Mouse (Mus musculus) hindbrain, embryonic 10.5 days (tissue): ENCODE results near the gene Setd1b. TPM values are rescaled to one million over a fixed set of nuclear protein-coding genes. Genes with fewer than 3 reads are reported as not detected.

Experiments used
- DNase-seq: peaks from one replicate; pipeline ENCODE4 v3.0.0-alpha.2; 2017; ENCODE audit warnings: low spot score
- H3K27ac ChIP-seq: fragments of 300-500 bp; sonication (generic); 2 replicates; pipeline ENCODE4 v1.5.1; 2016; ENCODE audit warnings: mild to moderate bottlenecking, moderate library complexity
- H3K27me3 ChIP-seq: fragments of 300-500 bp; sonication (generic); 2 replicates; pipeline ENCODE4 v1.6.1; 2016; ENCODE audit warnings: mild to moderate bottlenecking; ENCODE audit not compliant: poor library complexity, insufficient read depth, severe bottlenecking
- H3K36me3 ChIP-seq: fragments of 300-500 bp; sonication (generic); 2 replicates; pipeline ENCODE4 v1.6.1; 2016; ENCODE audit warnings: mild to moderate bottlenecking, moderate library complexity
- H3K4me1 ChIP-seq: fragments of 300-500 bp; sonication (generic); replicated peaks from 2 replicates; pipeline ENCODE4 v1.6.1; 2016; ENCODE audit warnings: mild to moderate bottlenecking
- H3K4me3 ChIP-seq: fragments of 300-500 bp; sonication (generic); 2 replicates; pipeline ENCODE4 v1.5.1; 2016; ENCODE audit warnings: mild to moderate bottlenecking, moderate library complexity
- H3K9me3 ChIP-seq: fragments of 300-500 bp; sonication (generic); 2 replicates; pipeline ENCODE4 v1.6.1; 2016; ENCODE audit warnings: mild to moderate bottlenecking, moderate library complexity
- WGBS: fragments of 180-500 bp; shearing (Covaris S2); methylation state at CpG from one replicate; pipeline ENCODE4 v1.1.7; 2016; 5-methylcytosine and 5-hydroxymethylcytosine counted together
- polyA plus RNA-seq: library from polyadenylated mRNA; unstranded; fragments of >200 nt; fragmentation: Nextera tagmentation; extraction: Ambion mirVana; gene quantifications from 2 replicates; pipeline ENCODE4 v1.2.1, GENCODE M21; 2016

Gene Setd1b
- polyA plus RNA-seq = 7.9 and 9.5 TPM in 2 replicates

- under 1% methylated on average over 102 of the region's 103 CpGs for WGBS
- peak within 1 kb of the TSS; percentile 100 for H3K27ac ChIP-seq
- no peaks in the 10 kb centered on the region for H3K9me3 ChIP-seq
- H3K4me1 ChIP-seq = peaks cover 61% of the 10 kb centered on the region
- no peaks in the 10 kb centered on the region for H3K27me3 ChIP-seq
- peak within 1 kb of the TSS; percentile 92 for H3K4me3 ChIP-seq
- DNase-seq = peak; percentile 77
- peaks cover 34% of the 10 kb centered on the region for H3K36me3 ChIP-seq
Observed at GRCm38 (mm10) chr5:123142161-123143157, at the start of gene Setd1b. Gene Setd1b (plus strand): TSS chr5:123142193.

- DNase-seq = no peak
- 0 out of 2 replicates have a peak overlapping the region, but pooled peaks have one; percentile 16 for H3K27ac ChIP-seq
- 83% methylated on average over 14 of the region's 14 CpGs for WGBS
- 0 out of 2 replicates have a peak, but pooled peaks cover 5% of the 10 kb centered on the region for H3K36me3 ChIP-seq
- H3K9me3 ChIP-seq = 0 out of 2 replicates have a peak, but pooled peaks cover 3% of the 10 kb centered on the region
- H3K27me3 ChIP-seq = no peaks in the 10 kb centered on the region
- H3K4me1 ChIP-seq = 0 out of 2 replicates have a peak, but pooled peaks cover 10% of the 10 kb centered on the region
- no peak overlapping the region for H3K4me3 ChIP-seq
Observed at GRCm38 (mm10) chr5:123093077-123093633, 48.8 kb upstream of the Setd1b start.

GRCm38 (mm10) chr5:123094238-123094991 is 47.6 kb upstream of the Setd1b start:
- 0 out of 2 replicates have a peak overlapping the region, but pooled peaks have one; percentile 16 for H3K27ac ChIP-seq
- H3K4me3 ChIP-seq = no peak overlapping the region
- H3K36me3 ChIP-seq = 0 out of 2 replicates have a peak, but pooled peaks cover 3% of the 10 kb centered on the region
- no peaks in the 10 kb centered on the region for H3K27me3 ChIP-seq
- no peak for DNase-seq
- 0 out of 2 replicates have a peak, but pooled peaks cover 2% of the 10 kb centered on the region for H3K9me3 ChIP-seq
- H3K4me1 ChIP-seq = 0 out of 2 replicates have a peak, but pooled peaks cover 10% of the 10 kb centered on the region
- WGBS = 90% methylated on average over 25 of the region's 25 CpGs

GRCm38 (mm10) chr5:123096299-123096698 is 45.7 kb upstream of the Setd1b start:
- WGBS = 89% methylated on average over 8 of the region's 8 CpGs

GRCm38 (mm10) chr5:123098487-123098886 is 43.5 kb upstream of the Setd1b start:
- H3K36me3 ChIP-seq = peaks cover 12% of the 10 kb centered on the region; the same call in 1 of the 2 replicates
- DNase-seq = no peak
- H3K27ac ChIP-seq = no peak overlapping the region
- H3K9me3 ChIP-seq = no peaks in the 10 kb centered on the region
- H3K27me3 ChIP-seq = no peaks in the 10 kb centered on the region
- 84% methylated on average over 2 of the region's 2 CpGs for WGBS
- H3K4me3 ChIP-seq = no peak overlapping the region
- H3K4me1 ChIP-seq = peaks cover 15% of the 10 kb centered on the region; the same call in 1 of the 2 replicates

More at GRCm38 (mm10) chr5:123096299-123096698, 45.7 kb upstream of the Setd1b start:
- DNase-seq = no peak
- no peak overlapping the region for H3K4me3 ChIP-seq
- no peaks in the 10 kb centered on the region for H3K27me3 ChIP-seq
- no peaks in the 10 kb centered on the region for H3K9me3 ChIP-seq
- H3K36me3 ChIP-seq = peaks cover 6% of the 10 kb centered on the region; the same call in 1 of the 2 replicates
- no peak overlapping the region for H3K27ac ChIP-seq
- H3K4me1 ChIP-seq = 0 out of 2 replicates have a peak, but pooled peaks cover 10% of the 10 kb centered on the region

GRCm38 (mm10) chr5:123102376-123102775 is 39.6 kb upstream of the Setd1b start:
- no peak for DNase-seq
- WGBS = 76% methylated on average over 7 of the region's 7 CpGs
- Histone ChIP-seq H3K27ac (0 out of 2 replicates have a peak overlapping the region, but pooled peaks have one; percentile 41), H3K27me3 (no peaks in the 10 kb centered on the region), H3K9me3 (no peaks in the 10 kb centered on the region), H3K4me3 (no peak overlapping the region), H3K36me3 (peaks cover 15% of the 10 kb centered on the region; the same call in 1 of the 2 replicates), H3K4me1 (peaks cover 12% of the 10 kb centered on the region; the same call in 1 of the 2 replicates)

- Histone ChIP-seq H3K4me1 (peaks cover 12% of the 10 kb centered on the region; the same call in 1 of the 2 replicates), H3K36me3 (peaks cover 15% of the 10 kb centered on the region; the same call in 1 of the 2 replicates), H3K4me3 (no peak overlapping the region), H3K27me3 (no peaks in the 10 kb centered on the region), H3K27ac (no peak overlapping the region; the same call in 1 of the 2 replicates), H3K9me3 (no peaks in the 10 kb centered on the region)
- WGBS = 76% methylated on average over 8 of the region's 8 CpGs
- no peak for DNase-seq
Observed at GRCm38 (mm10) chr5:123103556-123103955, 38.4 kb upstream of the Setd1b start.

- Histone ChIP-seq H3K27ac (no peak overlapping the region), H3K36me3 (peaks cover 14% of the 10 kb centered on the region; the same call in 1 of the 2 replicates), H3K9me3 (no peaks in the 10 kb centered on the region), H3K4me1 (peaks cover 22% of the 10 kb centered on the region), H3K4me3 (no peak overlapping the region), H3K27me3 (no peaks in the 10 kb centered on the region)
- DNase-seq = no peak
- 84% methylated on average over 6 of the region's 6 CpGs for WGBS
Observed at GRCm38 (mm10) chr5:123104769-123105168, 37.2 kb upstream of the Setd1b start.

- peak; percentile 54 for DNase-seq
- Histone ChIP-seq H3K36me3 (0 out of 2 replicates have a peak, but pooled peaks cover 1% of the 10 kb centered on the region), H3K4me1 (peaks cover 29% of the 10 kb centered on the region), H3K27me3 (no peaks in the 10 kb centered on the region), H3K27ac (peak overlapping the region; percentile 53), H3K4me3 (peak overlapping the region; percentile 20; the same call in 1 of the 2 replicates), H3K9me3 (no peaks in the 10 kb centered on the region)
- WGBS = 31% methylated on average over 13 of the region's 13 CpGs
Observed at GRCm38 (mm10) chr5:123109452-123110203, 32.4 kb upstream of the Setd1b start.

GRCm38 (mm10) chr5:123110296-123110721 is 31.7 kb upstream of the Setd1b start:
- Histone ChIP-seq H3K4me1 (peaks cover 34% of the 10 kb centered on the region), H3K27me3 (no peaks in the 10 kb centered on the region), H3K9me3 (no peaks in the 10 kb centered on the region), H3K4me3 (no peak overlapping the region), H3K27ac (peak overlapping the region; percentile 53), H3K36me3 (no peaks in the 10 kb centered on the region)
- 79% methylated on average over 13 of the region's 13 CpGs for whole genome bisulfite sequencing
- no peak for DNase-seq

GRCm38 (mm10) chr5:123114109-123114508 is 27.9 kb upstream of the Setd1b start:
- Histone ChIP-seq H3K27me3 (no peaks in the 10 kb centered on the region), H3K36me3 (0 out of 2 replicates have a peak, but pooled peaks cover 7% of the 10 kb centered on the region), H3K9me3 (no peaks in the 10 kb centered on the region), H3K4me3 (no peak overlapping the region), H3K27ac (peak overlapping the region; percentile 26; the same call in 1 of the 2 replicates), H3K4me1 (peaks cover 42% of the 10 kb centered on the region)
- no peak for DNase-seq
- 53% methylated on average over 11 of the region's 11 CpGs for WGBS
